Mouse (Mus musculus) CH12.LX (cell line): ENCODE measurements around the gene Tll1. TPM values are rescaled to one million over a fixed set of nuclear protein-coding genes. Genes with fewer than 3 reads are reported as not detected.

Source experiments
- DNase-seq: peaks from one replicate; pipeline ENCODE4 v3.0.0-alpha.2; 2013; ENCODE audit errors: extremely low read depth
- H3K27ac ChIP-seq: 2 replicates; pipeline ENCODE4 v1.5.1; 2012; ENCODE audit warnings: low read depth, mild to moderate bottlenecking, control low read depth, moderate library complexity; ENCODE audit not compliant: insufficient read depth
- H3K27me3 ChIP-seq: replicated peaks from 2 replicates; pipeline ENCODE3; 2012; ENCODE audit warnings: inconsistent platforms
- H3K36me3 ChIP-seq, 2 experiments: replicated peaks in 1 of 2; 2 replicates each; pipeline versions ENCODE3 to v1.6.1; 2012; ENCODE audit warnings: inconsistent platforms in 1 of 2, low read length in 1 of 2, mild to moderate bottlenecking in 1 of 2, mixed read lengths in 1 of 2, moderate library complexity in 1 of 2; ENCODE audit not compliant: control insufficient read depth in 1 of 2, insufficient read depth in 1 of 2
- H3K4me1 ChIP-seq, 2 experiments: 2 replicates each; pipeline ENCODE4 v1.6.1; 2012; ENCODE audit warnings: inconsistent platforms in 1 of 2, moderate library complexity in 1 of 2; ENCODE audit not compliant: insufficient read depth in 2 of 2, control insufficient read depth in 1 of 2
- H3K4me2 ChIP-seq: 2 replicates; pipeline ENCODE4 v1.6.1; 2012; ENCODE audit warnings: low read depth, mild to moderate bottlenecking, control low read depth; ENCODE audit not compliant: poor library complexity, insufficient read depth, severe bottlenecking
- H3K4me3 ChIP-seq, 3 experiments: fragments of 150-350 bp in 1 of 3; sonication (generic) in 1 of 3; replicated peaks in 1 of 3; 2 replicates each; pipeline versions ENCODE3 to v1.5.1; 2011 to 2012; ENCODE audit warnings: low read depth in 2 of 3, low read length in 2 of 3, mild to moderate bottlenecking in 2 of 3, moderate library complexity in 2 of 3, control low read depth in 1 of 3, improper control_type of control experiment in 1 of 3, inconsistent platforms in 1 of 3, mixed read lengths in 1 of 3; ENCODE audit not compliant: poor library complexity in 1 of 3
- H3K79me2 ChIP-seq: replicated peaks from 2 replicates; pipeline ENCODE4 v1.6.1; 2012; ENCODE audit warnings: mild to moderate bottlenecking, moderate library complexity; ENCODE audit not compliant: control insufficient read depth, poor library complexity, insufficient read depth, severe bottlenecking; ENCODE audit errors: extremely low read depth
- H3K9ac ChIP-seq: 2 replicates; pipeline ENCODE4 v1.6.1; 2012; ENCODE audit warnings: low read depth, mild to moderate bottlenecking, control low read depth, moderate library complexity; ENCODE audit not compliant: insufficient read depth
- H3K9me3 ChIP-seq: replicated peaks from 2 replicates; pipeline ENCODE3; 2012; ENCODE audit warnings: low read length, inconsistent platforms, mixed read lengths
- BHLHE40 ChIP-seq: IDR thresholded peaks from 2 replicates; pipeline ENCODE4 v1.6.1; 2011; ENCODE audit warnings: mild to moderate bottlenecking, low read depth, low read length, improper control_type of control experiment
- CHD1 ChIP-seq: IDR thresholded peaks from 2 replicates; pipeline ENCODE4 v1.6.1; 2012; ENCODE audit warnings: low read depth, low read length, improper control_type of control experiment, inconsistent platforms
- CTCF ChIP-seq, 2 experiments: IDR thresholded peaks in 1 of 2; conservative IDR thresholded peaks in 1 of 2; 2 replicates each; pipeline ENCODE4 v1.5.1; 2011 to 2012; ENCODE audit warnings: low read depth in 2 of 2, low read length in 2 of 2, improper control_type of control experiment in 1 of 2, inconsistent platforms in 1 of 2, mild to moderate bottlenecking in 1 of 2, moderate library complexity in 1 of 2
- E2F4 ChIP-seq: IDR thresholded peaks from 2 replicates; pipeline ENCODE4 v1.6.1; 2011; ENCODE audit warnings: low read depth, low read length, improper control_type of control experiment; ENCODE audit not compliant: insufficient replicate concordance
- ELF1 ChIP-seq: IDR thresholded peaks from 2 replicates; pipeline ENCODE4 v1.6.1; 2014; ENCODE audit warnings: low read depth, mild to moderate bottlenecking, inconsistent platforms, low read length, improper control_type of control experiment
- ETS1 ChIP-seq: conservative IDR thresholded peaks from 2 replicates; pipeline ENCODE4 v1.6.1; 2012; ENCODE audit warnings: low read depth, mild to moderate bottlenecking, inconsistent platforms, low read length, improper control_type of control experiment, moderate library complexity
- GABPA ChIP-seq: IDR thresholded peaks from 2 replicates; pipeline ENCODE4 v1.6.1; 2012; ENCODE audit warnings: low read depth, low read length, improper control_type of control experiment, inconsistent platforms; ENCODE audit not compliant: insufficient replicate concordance
- HCFC1 ChIP-seq: IDR thresholded peaks from 2 replicates; pipeline ENCODE4 v1.6.1; 2012; ENCODE audit warnings: low read depth, mild to moderate bottlenecking, inconsistent platforms, low read length, improper control_type of control experiment
- IRF4 ChIP-seq: IDR thresholded peaks from 2 replicates; pipeline ENCODE4 v1.6.1; 2014; ENCODE audit warnings: low read depth, mild to moderate bottlenecking, inconsistent platforms, low read length, improper control_type of control experiment
- JUND ChIP-seq: conservative IDR thresholded peaks from 2 replicates; pipeline ENCODE4 v1.6.1; 2011; ENCODE audit warnings: low read depth, low read length, improper control_type of control experiment
- KAT2A ChIP-seq: IDR thresholded peaks from 2 replicates; pipeline ENCODE4 v1.6.1; 2012; ENCODE audit warnings: low read length, improper control_type of control experiment, inconsistent platforms; ENCODE audit not compliant: insufficient replicate concordance
- MAX ChIP-seq: IDR thresholded peaks from 2 replicates; pipeline ENCODE4 v1.6.1; 2011; ENCODE audit warnings: low read length, improper control_type of control experiment
- NELFE ChIP-seq: IDR thresholded peaks from 2 replicates; pipeline ENCODE4 v1.6.1; 2011; ENCODE audit warnings: low read depth, low read length, improper control_type of control experiment
- NRF1 ChIP-seq: IDR thresholded peaks from 2 replicates; pipeline ENCODE4 v1.6.1; 2014; ENCODE audit warnings: low read depth, mild to moderate bottlenecking, inconsistent platforms, low read length, improper control_type of control experiment, moderate library complexity
- POLR2A ChIP-seq: IDR thresholded peaks from 2 replicates; pipeline ENCODE4 v1.6.1; 2011; ENCODE audit warnings: low read depth, mild to moderate bottlenecking, improper control_type of control experiment, low read length
- POLR2AphosphoS2 ChIP-seq: IDR thresholded peaks from 2 replicates; pipeline ENCODE4 v1.6.1; 2011; ENCODE audit warnings: low read depth, low read length, improper control_type of control experiment
- RCOR1 ChIP-seq: conservative IDR thresholded peaks from 2 replicates; pipeline ENCODE4 v1.6.1; 2012; ENCODE audit warnings: low read depth, mild to moderate bottlenecking, inconsistent platforms, low read length, improper control_type of control experiment
- SIN3A ChIP-seq: IDR thresholded peaks from 2 replicates; pipeline ENCODE4 v1.6.1; 2012; ENCODE audit warnings: low read length, improper control_type of control experiment, inconsistent platforms
- SMC3 ChIP-seq: IDR thresholded peaks from 2 replicates; pipeline ENCODE4 v1.6.1; 2011; ENCODE audit warnings: low read depth, low read length, improper control_type of control experiment
- TBP ChIP-seq: conservative IDR thresholded peaks from 2 replicates; pipeline ENCODE4 v1.6.1; 2011; ENCODE audit warnings: low read depth, low read length, improper control_type of control experiment
- UBTF ChIP-seq: IDR thresholded peaks from 2 replicates; pipeline ENCODE4 v1.6.1; 2012; ENCODE audit warnings: low read depth, mild to moderate bottlenecking, inconsistent platforms, low read length, improper control_type of control experiment, moderate library complexity
- USF2 ChIP-seq: conservative IDR thresholded peaks from 2 replicates; pipeline ENCODE4 v1.6.1; 2011; ENCODE audit warnings: low read depth, low read length, improper control_type of control experiment
- ZKSCAN1 ChIP-seq: IDR thresholded peaks from 2 replicates; pipeline ENCODE4 v1.6.1; 2012; ENCODE audit warnings: low read depth, inconsistent platforms, low read length, improper control_type of control experiment, borderline replicate concordance
- ZMIZ1 ChIP-seq: IDR thresholded peaks from 2 replicates; pipeline ENCODE4 v1.6.1; 2012; ENCODE audit warnings: low read depth, mild to moderate bottlenecking, inconsistent platforms, low read length, improper control_type of control experiment
- ZNF384 ChIP-seq: IDR thresholded peaks from 2 replicates; pipeline ENCODE4 v1.6.1; 2012; ENCODE audit warnings: low read depth, low read length, improper control_type of control experiment, inconsistent platforms
- dilution Hi-C: fragments of 300-500 bp; cut with MboI; formaldehyde crosslinking; loops from 2 replicates; pipeline ENCODE4 v1.14.3; 2020; ENCODE audit warnings: low sequenced_read_pairs; ENCODE audit not compliant: extremely low pct_unique_long_range_greater_than_20kb, extremely low pct_ligation_motif_present
- in situ Hi-C: fragments of 300-500 bp; cut with MboI; formaldehyde crosslinking; loops from 3 replicates; pipeline ENCODE4 v1.14.3; 2019; ENCODE audit warnings: low sequenced_read_pairs, low pct_ligation_motif_present, low pct_unique_long_range_greater_than_20kb, mixed read lengths
- polyA plus RNA-seq: library from polyadenylated mRNA; unstranded; fragments of >175 nt; gene quantifications from 2 replicates; pipeline ENCODE4 v1.2.1, GENCODE M21; 2012; ENCODE audit warnings: low read depth; ENCODE audit not compliant: insufficient read length
- total RNA-seq, 2 experiments: library from RNA; depleted of rRNA; stranded (reverse); fragments of 300-350 nt in 1 of 2; fragments of >200 nt in 1 of 2; gene quantifications; 2 replicates each; pipeline ENCODE4 v1.2.3; 2012 to 2014

Gene Tll1
- total and polyA plus RNA-seq, 3 experiments: not detected

DNA sequence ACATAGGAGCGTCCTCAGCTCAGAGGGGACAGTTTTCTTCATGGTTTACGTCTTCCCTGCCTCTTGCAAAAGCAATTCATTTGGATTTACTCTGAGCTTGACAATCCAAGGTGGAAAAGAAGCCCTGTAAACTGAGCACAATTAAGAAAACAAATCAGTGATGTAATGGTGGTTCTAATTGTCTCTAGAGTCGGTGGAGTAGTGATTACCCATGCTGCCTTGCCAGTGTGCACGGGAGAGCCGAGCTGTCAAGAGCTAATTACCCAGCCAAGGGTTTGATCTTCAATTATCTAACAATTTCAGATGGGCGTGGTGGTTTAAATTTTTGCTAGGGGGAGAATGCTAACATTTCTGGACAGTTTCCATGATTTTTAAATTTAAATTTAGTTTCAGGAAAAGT lies 9.3 kb upstream of the Tll1 start:
- Histone ChIP-seq H3K79me2 (no peaks in the 10 kb centered on the region), H3K4me3 (no peak overlapping the region), H3K36me3 (no peaks in the 10 kb centered on the region), H3K4me2 (no peak overlapping the region), H3K9me3 (peaks cover 27% of the 10 kb centered on the region), H3K27ac (no peak overlapping the region), H3K4me1 (no peaks in the 10 kb centered on the region), H3K9ac (no peak overlapping the region), H3K27me3 (no peaks in the 10 kb centered on the region)
- in situ Hi-C loops (no loop called here), dilution Hi-C loops (no loop called here)
- no peak for TF ChIP-seq POLR2AphosphoS2
- no peak for DNase-seq

DNA sequence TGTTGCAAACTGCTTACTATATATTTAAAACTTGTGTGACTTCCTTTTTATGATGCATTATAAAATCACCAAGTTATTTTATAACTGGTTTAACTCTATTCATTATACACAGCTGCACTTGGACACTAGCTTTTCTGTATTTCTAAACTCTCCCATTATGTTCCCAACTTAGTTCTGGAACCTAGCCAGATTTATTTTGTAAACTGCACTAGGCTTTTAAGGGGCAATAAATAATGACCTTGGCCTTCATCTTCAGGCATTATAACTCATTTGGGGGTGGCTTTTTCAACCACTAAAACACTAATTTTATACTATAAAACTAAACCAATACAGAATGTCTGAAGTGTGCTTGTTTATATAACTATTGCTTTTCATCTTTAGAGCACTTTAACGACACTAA lies 8.8 kb upstream of the Tll1 start:
- H3K4me2 ChIP-seq: no peak overlapping the region
- no peak for DNase-seq
- TF ChIP-seq HCFC1: no peak
- TF ChIP-seq ZNF384: no peak
- no peak for TF ChIP-seq RCOR1
- TF ChIP-seq CTCF (conservative IDR thresholded peaks at IDR 0.05 in 1 of 2, IDR thresholded peaks at IDR 0.05 in 1 of 2; ENCODE audit: low read depth in 2 of 2, low read length in 2 of 2): no peak
- TF ChIP-seq JUND: no peak
- no peak for TF ChIP-seq TBP
- no peak for TF ChIP-seq SMC3
- no peak for TF ChIP-seq USF2
- no peak for TF ChIP-seq GABPA
- no peak for TF ChIP-seq SIN3A
- no peak for TF ChIP-seq UBTF
- no peak for TF ChIP-seq ZKSCAN1
- no peak for TF ChIP-seq MAX
- TF ChIP-seq, all 38 proteins: peak for 0
- Histone ChIP-seq H3K9ac (no peak overlapping the region), H3K4me3 (no peak overlapping the region), H3K4me1 (no peaks in the 10 kb centered on the region), H3K36me3 (no peaks in the 10 kb centered on the region), H3K9me3 (peaks cover 23% of the 10 kb centered on the region), H3K79me2 (no peaks in the 10 kb centered on the region), H3K27ac (no peak overlapping the region), H3K27me3 (no peaks in the 10 kb centered on the region)
- in situ Hi-C loops: no loop called here
- dilution Hi-C loops: no loop called here

DNA sequence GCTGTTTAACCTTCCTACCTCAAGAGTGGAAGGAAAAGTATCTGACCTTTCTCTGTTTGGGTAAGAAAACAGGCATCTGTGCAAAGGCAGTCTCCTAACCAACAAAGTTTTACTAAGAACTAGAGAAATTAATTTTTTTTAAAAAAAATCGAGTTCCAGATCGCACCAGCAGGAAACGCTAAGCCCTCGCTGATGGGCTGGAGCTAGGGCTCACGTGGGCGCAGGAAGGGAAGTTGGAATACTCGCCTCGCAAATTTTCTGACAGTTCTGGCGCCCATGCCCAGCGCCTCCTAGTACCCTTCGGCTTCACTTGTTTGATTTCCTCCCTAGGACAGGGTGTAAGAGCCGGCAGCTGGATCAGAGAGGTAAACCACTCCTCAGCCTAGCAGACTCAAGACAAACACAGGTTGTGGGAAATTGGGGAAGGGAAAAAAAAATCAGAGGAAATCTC lies 365 bp upstream of the Tll1 start:
- Histone ChIP-seq H3K27ac (no peak overlapping the region), H3K27me3 (no peaks in the 10 kb centered on the region), H3K79me2 (no peaks in the 10 kb centered on the region), H3K36me3 (no peaks in the 10 kb centered on the region), H3K4me3 (no peak overlapping the region), H3K9me3 (peaks cover 49% of the 10 kb centered on the region), H3K4me1 (no peaks in the 10 kb centered on the region), H3K9ac (no peak overlapping the region), H3K4me2 (no peak overlapping the region)
- TF ChIP-seq ZNF384: no peak
- TF ChIP-seq KAT2A: no peak
- no peak for TF ChIP-seq CHD1
- no peak for TF ChIP-seq NELFE
- TF ChIP-seq ZMIZ1: no peak
- TF ChIP-seq BHLHE40: no peak
- TF ChIP-seq GABPA: no peak
- no peak for TF ChIP-seq E2F4
- no peak for TF ChIP-seq IRF4
- TF ChIP-seq ZKSCAN1: no peak
- TF ChIP-seq POLR2A: no peak
- TF ChIP-seq NRF1: no peak
- TF ChIP-seq HCFC1: no peak
- no peak for TF ChIP-seq ETS1
- TF ChIP-seq USF2: no peak
- no peak for TF ChIP-seq ELF1
- no peak for DNase-seq
- dilution Hi-C loops (no loop called here), in situ Hi-C loops (no loop called here)
